Mouse (Mus musculus): ENCODE results near the gene AU021092. TPM values are rescaled to one million over a fixed set of nuclear protein-coding genes. Genes with fewer than 3 reads are reported as not detected.

Gene AU021092
- polyA plus RNA-seq, 1 experiment = 6.1 TPM

DNA sequence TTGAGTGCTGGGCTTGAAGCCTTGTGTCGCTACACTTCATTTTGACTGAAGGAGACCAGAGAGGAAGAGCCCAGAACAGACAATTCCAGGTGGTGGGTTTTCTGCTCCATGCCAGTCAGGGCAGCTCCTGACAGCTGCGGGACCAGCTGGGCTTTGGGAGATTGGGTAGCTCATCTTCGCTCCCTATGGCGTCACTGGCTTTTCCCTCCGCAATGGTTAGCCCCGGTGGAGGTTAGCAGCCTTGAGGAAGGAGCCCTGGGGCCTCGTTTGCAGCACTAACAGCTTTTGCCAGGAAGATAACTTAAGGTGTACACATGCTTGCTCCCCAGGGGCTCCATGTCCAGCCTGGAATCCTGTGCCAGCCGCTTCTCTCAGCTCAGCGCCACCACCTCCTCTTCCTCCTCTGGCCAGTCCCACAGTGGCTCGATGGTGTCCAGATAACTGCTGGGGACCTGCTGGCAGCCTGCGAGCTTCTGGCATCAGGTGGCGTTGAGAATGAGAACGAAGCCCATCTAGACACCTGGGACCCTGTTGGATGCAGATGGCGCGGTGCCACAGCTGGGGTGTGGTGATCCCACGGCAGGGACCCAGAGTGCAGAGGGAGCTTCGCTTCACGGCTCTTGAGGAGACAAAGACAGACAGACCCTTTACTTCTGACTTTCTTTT lies 38.7 kb downstream of the AU021092 start:
- Histone ChIP-seq H3K27me3 (ENCODE audit: control insufficient read depth, insufficient read depth, low read length) (no peaks in the 10 kb centered on the region), H3K4me1 (ENCODE audit: control insufficient read depth, insufficient read depth, low read length) (peaks cover 34% of the 10 kb centered on the region), H3K27ac (ENCODE audit: insufficient read depth, low read length) (no peak overlapping the region), H3K4me3 (replicated peaks; ENCODE audit: insufficient read depth, low read depth, low read length) (no peak overlapping the region)
- DNase-seq = peak; percentile 45 to 50
- no peak for TF ChIP-seq CTCF (IDR thresholded peaks at IDR 0.05; ENCODE audit: borderline replicate concordance, insufficient read depth, low read depth, low read length)
- no peak for TF ChIP-seq POLR2A (IDR thresholded peaks at IDR 0.05; ENCODE audit: borderline replicate concordance, insufficient read depth, low read length)
- 24% methylated on average over 18 of the region's 18 CpGs for WGBS

GRCm38 (mm10) chr16:5172636-5173035 lies 49.5 kb downstream of the AU021092 start:
- TF ChIP-seq POLR2A (IDR thresholded peaks at IDR 0.05; ENCODE audit: borderline replicate concordance, insufficient read depth, low read length) (no peak), CTCF (IDR thresholded peaks at IDR 0.05; ENCODE audit: borderline replicate concordance, insufficient read depth, low read depth, low read length) (no peak)
- Histone ChIP-seq H3K4me1 (ENCODE audit: control insufficient read depth, insufficient read depth, low read length) (peaks cover 8% of the 10 kb centered on the region; the same call in 1 of the 2 replicates), H3K4me3 (replicated peaks; ENCODE audit: insufficient read depth, low read depth, low read length) (no peak overlapping the region), H3K27ac (ENCODE audit: insufficient read depth, low read length) (no peak overlapping the region), H3K27me3 (ENCODE audit: control insufficient read depth, insufficient read depth, low read length) (no peaks in the 10 kb centered on the region)
- WGBS = 89% methylated on average over 6 of the region's 6 CpGs
- DNase-seq = no peak

- TF ChIP-seq CTCF (IDR thresholded peaks at IDR 0.05; ENCODE audit: borderline replicate concordance, insufficient read depth, low read depth, low read length) (no peak), POLR2A (IDR thresholded peaks at IDR 0.05; ENCODE audit: borderline replicate concordance, insufficient read depth, low read length) (no peak)
- H3K27ac ChIP-seq (ENCODE audit: insufficient read depth, low read length) = no peak overlapping the region
- H3K27me3 ChIP-seq (ENCODE audit: control insufficient read depth, insufficient read depth, low read length) = no peaks in the 10 kb centered on the region
- peak; percentile 40 to 46 for DNase-seq
- peaks cover 8% of the 10 kb centered on the region; the same call in 1 of the 2 replicates for H3K4me1 ChIP-seq (ENCODE audit: control insufficient read depth, insufficient read depth, low read length)
- whole genome bisulfite sequencing = 34% methylated on average over 5 of the region's 5 CpGs
- H3K4me3 ChIP-seq (replicated peaks; ENCODE audit: insufficient read depth, low read depth, low read length) = no peak overlapping the region
These were observed 53.3 kb downstream of the AU021092 start for GRCm38 (mm10) chr16:5168829-5169228.

- Histone ChIP-seq H3K4me3 (replicated peaks; ENCODE audit: insufficient read depth, low read depth, low read length) (no peak overlapping the region), H3K27ac (ENCODE audit: insufficient read depth, low read length) (no peak overlapping the region), H3K27me3 (ENCODE audit: control insufficient read depth, insufficient read depth, low read length) (no peaks in the 10 kb centered on the region), H3K4me1 (ENCODE audit: control insufficient read depth, insufficient read depth, low read length) (peaks cover 8% of the 10 kb centered on the region; the same call in 1 of the 2 replicates)
- WGBS = 91% methylated on average over 2 of the region's 2 CpGs
- DNase-seq = no peak
- TF ChIP-seq POLR2A (IDR thresholded peaks at IDR 0.05; ENCODE audit: borderline replicate concordance, insufficient read depth, low read length) (no peak), CTCF (IDR thresholded peaks at IDR 0.05; ENCODE audit: borderline replicate concordance, insufficient read depth, low read depth, low read length) (no peak)
These were observed 54.1 kb downstream of the AU021092 start for GRCm38 (mm10) chr16:5168038-5168437.

DNA sequence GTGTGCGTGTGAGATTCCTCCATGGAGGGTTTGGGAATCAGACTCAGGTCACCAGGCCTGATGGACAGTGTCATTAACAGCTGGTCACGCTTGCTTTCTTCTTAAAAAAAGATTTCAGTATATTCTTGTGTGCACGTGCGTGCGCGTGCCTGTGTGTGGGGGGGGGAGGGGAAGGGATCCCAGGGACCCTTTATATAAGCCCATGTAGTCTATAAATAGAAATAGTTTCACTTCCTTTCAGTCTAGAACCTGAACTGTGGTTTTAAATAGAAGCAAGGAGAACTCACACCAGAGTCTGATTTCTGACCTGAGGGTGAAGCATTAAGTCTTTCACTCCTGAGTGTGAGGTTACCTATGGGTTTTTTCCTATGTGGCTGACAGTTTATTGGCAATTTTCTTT lies 57.8 kb downstream of the AU021092 start:
- WGBS = 66% methylated on average over 6 of the region's 6 CpGs

More for the DNA sequence above, 57.8 kb downstream of the AU021092 start:
- Histone ChIP-seq H3K4me3 (replicated peaks; ENCODE audit: insufficient read depth, low read depth, low read length) (no peak overlapping the region), H3K4me1 (ENCODE audit: control insufficient read depth, insufficient read depth, low read length) (peaks cover 5% of the 10 kb centered on the region; the same call in 1 of the 2 replicates), H3K27ac (ENCODE audit: insufficient read depth, low read length) (no peak overlapping the region), H3K27me3 (ENCODE audit: control insufficient read depth, insufficient read depth, low read length) (no peaks in the 10 kb centered on the region)
- DNase-seq = no peak
- TF ChIP-seq CTCF (IDR thresholded peaks at IDR 0.05; ENCODE audit: borderline replicate concordance, insufficient read depth, low read depth, low read length) = no peak
- TF ChIP-seq POLR2A (IDR thresholded peaks at IDR 0.05; ENCODE audit: borderline replicate concordance, insufficient read depth, low read length) = no peak

Other genes with a start within 250 kb of the AU021092 start
- not detected in 2 replicates for gene Sept12, start 224.4 kb downstream of the AU021092 start, polyA plus RNA-seq (2012; rRNA removed)
- 1.00 and 2.5 TPM in 2 replicates for gene Smim22, start 215.0 kb downstream of the AU021092 start, polyA plus RNA-seq (2012; rRNA removed)
- 274 and 294 TPM in 2 replicates for gene Rogdi, start 208.7 kb downstream of the AU021092 start, polyA plus RNA-seq (2012; rRNA removed)
- 139 and 146 TPM in 2 replicates for gene Glyr1, start 172.4 kb downstream of the AU021092 start, polyA plus RNA-seq (2012; rRNA removed)
- gene Ubn1, start 172.2 kb downstream of the AU021092 start, polyA plus RNA-seq (2012; rRNA removed) = 28.1 and 30.2 TPM in 2 replicates
- 0.87 and 0.88 TPM in 2 replicates for gene Ppl, start 89.9 kb downstream of the AU021092 start, polyA plus RNA-seq (2012; rRNA removed)
- 19.6 and 25.4 TPM in 2 replicates for gene Sec14l5, start 75.2 kb downstream of the AU021092 start, polyA plus RNA-seq (2012; rRNA removed)
- 21.1 and 21.3 TPM in 2 replicates for gene Nagpa, start 18.3 kb downstream of the AU021092 start, polyA plus RNA-seq (2012; rRNA removed)
- 65.3 and 70.6 TPM in 2 replicates for gene Alg1, start 11.3 kb upstream of the AU021092 start, polyA plus RNA-seq (2012; rRNA removed)
- 9.4 and 12.9 TPM in 2 replicates for gene Eef2kmt, start 33.7 kb upstream of the AU021092 start, polyA plus RNA-seq (2012; rRNA removed)

Data from cerebellum, adult 2 months (tissue).